Mouse (Mus musculus): ENCODE data around the gene Trex2.

GRCm38 (mm10) chrX:73476621-73477020 is 41.5 kb upstream of the Trex2 start:
- TF ChIP-seq CTCF (IDR thresholded peaks at IDR 0.05; ENCODE audit: low read depth) (no peak), EP300 (optimal IDR thresholded peaks at IDR 0.05) (no peak)
